Mouse (Mus musculus): ENCODE results near the gene Olfr1380. TPM values are rescaled to one million over a fixed set of nuclear protein-coding genes. Genes with fewer than 3 reads are reported as not detected.
"Not testable (repeated sequence)": the region's sequence is repeated elsewhere in the genome, so short reads cannot be mapped to it uniquely, and the experiment has no call there.

Olfr1380 gene
- polyA plus RNA-seq (2014; fragmentation: Nextera tagmentation; extraction: Ambion mirVana), result not detected in 2 replicates

DNA sequence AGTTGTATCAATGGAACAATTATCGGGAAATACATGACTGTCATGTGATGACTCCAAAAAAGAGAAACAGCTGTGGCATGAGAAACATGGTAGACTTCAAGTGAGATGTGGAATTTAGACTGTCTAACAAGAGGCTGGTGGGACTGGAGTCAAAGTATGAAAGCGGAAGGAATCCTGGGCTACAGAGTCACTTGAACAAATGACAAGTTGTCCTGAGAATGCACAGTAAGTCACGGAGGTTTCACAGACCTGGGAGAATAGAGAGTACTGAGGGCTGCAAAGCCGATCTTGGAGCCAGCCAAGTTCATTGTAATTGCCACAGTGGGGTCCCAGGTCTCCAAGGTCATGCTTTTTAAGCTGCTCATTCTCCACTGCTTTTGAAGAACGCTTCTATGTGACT lies at the start of gene Olfr1380:
Olfr1380 (plus strand) TSS at position 301 of the 400 bp plus-strand sequence.
- not testable (repeated sequence) for H3K27me3 ChIP-seq (ENCODE audit: control insufficient read depth, insufficient read depth, low read length); H3K9me3 ChIP-seq (ENCODE audit: control insufficient read depth, low read length); ATAC-seq (ENCODE audit: insufficient number of reproducible peaks, insufficient read depth, low FRiP score, low read depth); H3K9ac ChIP-seq (ENCODE audit: low read length); H3K4me3 ChIP-seq (ENCODE audit: control insufficient read depth in 1 of 2, insufficient read depth in 1 of 2, low read depth in 1 of 2, low read length in 2 of 2); H3K27ac ChIP-seq (replicated peaks in 1 of 2; ENCODE audit: control insufficient read depth in 1 of 2, insufficient read depth in 1 of 2, low read depth in 2 of 2, low read length in 2 of 2); H3K36me3 ChIP-seq (ENCODE audit: control insufficient read depth, insufficient read depth, low read length); H3K4me1 ChIP-seq (ENCODE audit: control insufficient read depth in 2 of 2, insufficient read depth in 2 of 2, low read length in 2 of 2); H3K4me2 ChIP-seq (ENCODE audit: low read length)
- WGBS, result 66% methylated on average over 5 of the region's 5 CpGs

- WGBS, result 58% methylated on average over 5 of the region's 5 CpGs
- no peak overlapping the region for H3K27ac ChIP-seq (replicated peaks in 1 of 2; ENCODE audit: control insufficient read depth in 1 of 2, insufficient read depth in 1 of 2, low read depth in 2 of 2, low read length in 2 of 2)
- no peak overlapping the region for H3K4me3 ChIP-seq (ENCODE audit: control insufficient read depth in 1 of 2, insufficient read depth in 1 of 2, low read depth in 1 of 2, low read length in 2 of 2)
- no peaks in the 10 kb centered on the region for H3K9me3 ChIP-seq (ENCODE audit: control insufficient read depth, low read length)
- no peak overlapping the region for H3K9ac ChIP-seq (ENCODE audit: low read length)
- ATAC-seq (ENCODE audit: insufficient number of reproducible peaks, insufficient read depth, low FRiP score, low read depth), result no peak
- no peaks in the 10 kb centered on the region for H3K27me3 ChIP-seq (ENCODE audit: control insufficient read depth, insufficient read depth, low read length)
- no peaks in the 10 kb centered on the region for H3K36me3 ChIP-seq (ENCODE audit: control insufficient read depth, insufficient read depth, low read length)
- H3K4me1 ChIP-seq (ENCODE audit: control insufficient read depth in 2 of 2, insufficient read depth in 2 of 2, low read length in 2 of 2), result no peaks in the 10 kb centered on the region
- H3K4me2 ChIP-seq (ENCODE audit: low read length), result no peak overlapping the region
Observed at GRCm38 (mm10) chr11:49518086-49518485, 38.6 kb upstream of the Olfr1380 start.

- ATAC-seq (ENCODE audit: insufficient number of reproducible peaks, insufficient read depth, low FRiP score, low read depth), result no peak
- Histone ChIP-seq H3K4me2 (ENCODE audit: low read length) (no peak within 1 kb of the TSS), H3K9ac (ENCODE audit: low read length) (no peak within 1 kb of the TSS), H3K36me3 (ENCODE audit: control insufficient read depth, insufficient read depth, low read length) (no peaks in the 10 kb centered on the region), H3K9me3 (ENCODE audit: control insufficient read depth, low read length) (no peaks in the 10 kb centered on the region), H3K27ac (replicated peaks in 1 of 2; ENCODE audit: control insufficient read depth in 1 of 2, insufficient read depth in 1 of 2, low read depth in 2 of 2, low read length in 2 of 2) (no peak within 1 kb of the TSS), H3K4me1 (ENCODE audit: control insufficient read depth in 2 of 2, insufficient read depth in 2 of 2, low read length in 2 of 2) (no peaks in the 10 kb centered on the region), H3K27me3 (ENCODE audit: control insufficient read depth, insufficient read depth, low read length) (no peaks in the 10 kb centered on the region), H3K4me3 (ENCODE audit: control insufficient read depth in 1 of 2, insufficient read depth in 1 of 2, low read depth in 1 of 2, low read length in 2 of 2) (no peak within 1 kb of the TSS)
Observed at GRCm38 (mm10) chr11:49519348-49519747, 37.3 kb upstream of the Olfr1380 start, which contains the start of gene Olfr1383. Gene Olfr1383 (plus strand): TSS chr11:49519648.

DNA sequence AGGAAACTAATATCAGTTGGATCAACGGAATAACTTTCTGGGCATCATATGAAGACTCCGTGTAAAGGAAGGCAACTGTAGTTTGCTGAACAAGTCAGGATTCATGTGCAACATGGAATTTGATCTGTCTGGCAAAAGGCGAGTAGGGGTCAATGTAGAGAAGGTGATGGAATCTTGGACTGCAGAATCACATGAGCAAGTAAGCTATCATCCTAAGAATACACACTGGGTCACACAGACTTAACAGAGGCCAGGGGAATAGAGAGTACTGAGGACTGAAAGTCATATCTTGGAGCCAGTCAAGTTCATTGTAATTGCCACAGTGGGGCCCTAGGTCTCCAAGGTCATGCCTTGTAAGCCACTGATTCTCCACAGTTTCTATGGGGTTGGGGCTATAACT lies 28.7 kb upstream of the Olfr1380 start, which contains the start of gene Olfr1382:
Olfr1382 (plus strand) TSS at position 301 of the 400 bp plus-strand sequence.
- no peak within 1 kb of the TSS for H3K4me2 ChIP-seq (ENCODE audit: low read length)
- no peak within 1 kb of the TSS for H3K4me3 ChIP-seq (ENCODE audit: control insufficient read depth in 1 of 2, insufficient read depth in 1 of 2, low read depth in 1 of 2, low read length in 2 of 2)
- H3K4me1 ChIP-seq (ENCODE audit: control insufficient read depth in 2 of 2, insufficient read depth in 2 of 2, low read length in 2 of 2), result no peaks in the 10 kb centered on the region
- 74% methylated on average over 3 of the region's 3 CpGs for WGBS
- no peaks in the 10 kb centered on the region for H3K36me3 ChIP-seq (ENCODE audit: control insufficient read depth, insufficient read depth, low read length)
- H3K9ac ChIP-seq (ENCODE audit: low read length), result no peak within 1 kb of the TSS
- no peaks in the 10 kb centered on the region for H3K9me3 ChIP-seq (ENCODE audit: control insufficient read depth, low read length)
- H3K27me3 ChIP-seq (ENCODE audit: control insufficient read depth, insufficient read depth, low read length), result no peaks in the 10 kb centered on the region
- no peak for ATAC-seq (ENCODE audit: insufficient number of reproducible peaks, insufficient read depth, low FRiP score, low read depth)
- no peak within 1 kb of the TSS for H3K27ac ChIP-seq (replicated peaks in 1 of 2; ENCODE audit: control insufficient read depth in 1 of 2, insufficient read depth in 1 of 2, low read depth in 2 of 2, low read length in 2 of 2)

GRCm38 (mm10) chr11:49532761-49533160 lies 23.9 kb upstream of the Olfr1380 start:
- Histone ChIP-seq H3K36me3 (ENCODE audit: control insufficient read depth, insufficient read depth, low read length) (no peaks in the 10 kb centered on the region), H3K4me2 (ENCODE audit: low read length) (no peak overlapping the region), H3K9ac (ENCODE audit: low read length) (no peak overlapping the region), H3K27ac (replicated peaks in 1 of 2; ENCODE audit: control insufficient read depth in 1 of 2, insufficient read depth in 1 of 2, low read depth in 2 of 2, low read length in 2 of 2) (no peak overlapping the region), H3K4me3 (ENCODE audit: control insufficient read depth in 1 of 2, insufficient read depth in 1 of 2, low read depth in 1 of 2, low read length in 2 of 2) (no peak overlapping the region), H3K4me1 (ENCODE audit: control insufficient read depth in 2 of 2, insufficient read depth in 2 of 2, low read length in 2 of 2) (no peaks in the 10 kb centered on the region), H3K27me3 (ENCODE audit: control insufficient read depth, insufficient read depth, low read length) (no peaks in the 10 kb centered on the region), H3K9me3 (ENCODE audit: control insufficient read depth, low read length) (no peaks in the 10 kb centered on the region)
- ATAC-seq (ENCODE audit: insufficient number of reproducible peaks, insufficient read depth, low FRiP score, low read depth), result no peak

DNA sequence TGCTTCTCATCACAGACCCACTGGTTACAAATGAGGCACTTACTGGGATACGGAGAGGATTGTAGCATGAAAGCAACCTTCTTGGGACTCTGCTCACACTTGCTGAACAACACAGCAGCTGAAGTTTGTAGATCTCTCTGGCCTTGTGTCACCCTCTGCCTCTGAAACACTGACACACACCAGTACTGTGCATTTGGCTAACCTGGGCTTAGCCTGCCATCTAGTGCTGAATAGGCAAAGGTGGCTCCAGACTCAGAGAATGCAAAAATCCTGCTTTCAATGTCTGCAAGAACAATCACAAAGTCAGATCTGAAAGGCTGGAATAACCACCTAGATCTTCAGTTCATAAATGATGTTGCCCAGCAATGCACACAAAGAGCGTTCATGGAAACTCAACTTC lies 20.0 kb upstream of the Olfr1380 start:
- H3K27ac ChIP-seq (replicated peaks in 1 of 2; ENCODE audit: control insufficient read depth in 1 of 2, insufficient read depth in 1 of 2, low read depth in 2 of 2, low read length in 2 of 2); H3K9me3 ChIP-seq (ENCODE audit: control insufficient read depth, low read length); H3K27me3 ChIP-seq (ENCODE audit: control insufficient read depth, insufficient read depth, low read length); H3K4me3 ChIP-seq (ENCODE audit: control insufficient read depth in 1 of 2, insufficient read depth in 1 of 2, low read depth in 1 of 2, low read length in 2 of 2); H3K4me2 ChIP-seq (ENCODE audit: low read length); H3K36me3 ChIP-seq (ENCODE audit: control insufficient read depth, insufficient read depth, low read length); H3K4me1 ChIP-seq (ENCODE audit: control insufficient read depth in 2 of 2, insufficient read depth in 2 of 2, low read length in 2 of 2); H3K9ac ChIP-seq (ENCODE audit: low read length); ATAC-seq (ENCODE audit: insufficient number of reproducible peaks, insufficient read depth, low FRiP score, low read depth): not testable (repeated sequence)
- WGBS, result 64% methylated on average over 2 of the region's 2 CpGs

- not testable (repeated sequence) for H3K9me3 ChIP-seq (ENCODE audit: control insufficient read depth, low read length); ATAC-seq (ENCODE audit: insufficient number of reproducible peaks, insufficient read depth, low FRiP score, low read depth); H3K27me3 ChIP-seq (ENCODE audit: control insufficient read depth, insufficient read depth, low read length); H3K36me3 ChIP-seq (ENCODE audit: control insufficient read depth, insufficient read depth, low read length); H3K9ac ChIP-seq (ENCODE audit: low read length); H3K4me1 ChIP-seq (ENCODE audit: control insufficient read depth in 2 of 2, insufficient read depth in 2 of 2, low read length in 2 of 2); H3K4me3 ChIP-seq (ENCODE audit: control insufficient read depth in 1 of 2, insufficient read depth in 1 of 2, low read depth in 1 of 2, low read length in 2 of 2); H3K4me2 ChIP-seq (ENCODE audit: low read length); H3K27ac ChIP-seq (replicated peaks in 1 of 2; ENCODE audit: control insufficient read depth in 1 of 2, insufficient read depth in 1 of 2, low read depth in 2 of 2, low read length in 2 of 2)
- WGBS, result 75% methylated on average over 3 of the region's 3 CpGs
Observed at GRCm38 (mm10) chr11:49543149-49543548, 13.5 kb upstream of the Olfr1380 start, which contains the start of gene Olfr1381. Gene Olfr1381 (plus strand): TSS chr11:49543449.

- WGBS, result 78% methylated on average over 3 of the region's 3 CpGs
Observed at GRCm38 (mm10) chr11:49554033-49554432, 2.6 kb upstream of the Olfr1380 start.

More at GRCm38 (mm10) chr11:49554033-49554432, 2.6 kb upstream of the Olfr1380 start:
- not testable (repeated sequence) for H3K27ac ChIP-seq (replicated peaks in 1 of 2; ENCODE audit: control insufficient read depth in 1 of 2, insufficient read depth in 1 of 2, low read depth in 2 of 2, low read length in 2 of 2); H3K36me3 ChIP-seq (ENCODE audit: control insufficient read depth, insufficient read depth, low read length); H3K9ac ChIP-seq (ENCODE audit: low read length); H3K4me3 ChIP-seq (ENCODE audit: control insufficient read depth in 1 of 2, insufficient read depth in 1 of 2, low read depth in 1 of 2, low read length in 2 of 2); H3K27me3 ChIP-seq (ENCODE audit: control insufficient read depth, insufficient read depth, low read length); H3K4me1 ChIP-seq (ENCODE audit: control insufficient read depth in 2 of 2, insufficient read depth in 2 of 2, low read length in 2 of 2); H3K9me3 ChIP-seq (ENCODE audit: control insufficient read depth, low read length); H3K4me2 ChIP-seq (ENCODE audit: low read length); ATAC-seq (ENCODE audit: insufficient number of reproducible peaks, insufficient read depth, low FRiP score, low read depth)
